Mouse (Mus musculus): ENCODE measurements around the gene Dock2.
"Not testable (repeated sequence)": the region's sequence is repeated elsewhere in the genome, so short reads cannot be mapped to it uniquely, and the experiment has no call there.

Gene Dock2

DNA sequence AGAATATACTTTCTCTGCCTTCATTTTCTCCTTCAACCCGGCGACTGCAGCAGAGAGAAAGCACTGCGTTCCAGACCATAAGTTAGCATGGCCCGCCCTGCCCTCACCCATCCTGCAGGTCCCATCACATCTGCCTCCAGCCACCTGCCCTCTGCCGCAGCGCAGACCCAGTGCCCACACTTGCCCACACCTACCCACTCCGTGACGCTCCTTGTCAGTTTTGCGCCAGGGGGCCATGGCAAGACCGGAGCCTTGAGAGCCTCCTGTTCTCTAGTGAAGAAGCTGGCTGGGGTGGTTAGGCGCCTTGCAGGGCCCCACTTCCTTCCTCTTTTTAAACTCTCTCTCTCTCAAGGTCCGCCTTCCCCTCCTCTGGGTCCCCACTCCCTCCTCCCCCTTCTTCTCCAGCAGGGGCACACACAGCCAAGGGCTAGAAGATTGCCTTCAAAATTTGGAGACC lies at the start of gene Dock2:
Dock2 (minus strand) TSS at position 306 of the 457 bp plus-strand sequence.
- peak; percentile 77 for DNase-seq (ENCODE audit: low read depth, low spot score)

- no peak for DNase-seq (ENCODE audit: low read depth, low spot score)
Observed at GRCm38 (mm10) chr11:34832678-34833077, 49.0 kb upstream of the Dock2 start.

GRCm38 (mm10) chr11:34827803-34828202 lies 44.1 kb upstream of the Dock2 start:
- peak; percentile 17 for DNase-seq (ENCODE audit: low read depth, low spot score)

DNA sequence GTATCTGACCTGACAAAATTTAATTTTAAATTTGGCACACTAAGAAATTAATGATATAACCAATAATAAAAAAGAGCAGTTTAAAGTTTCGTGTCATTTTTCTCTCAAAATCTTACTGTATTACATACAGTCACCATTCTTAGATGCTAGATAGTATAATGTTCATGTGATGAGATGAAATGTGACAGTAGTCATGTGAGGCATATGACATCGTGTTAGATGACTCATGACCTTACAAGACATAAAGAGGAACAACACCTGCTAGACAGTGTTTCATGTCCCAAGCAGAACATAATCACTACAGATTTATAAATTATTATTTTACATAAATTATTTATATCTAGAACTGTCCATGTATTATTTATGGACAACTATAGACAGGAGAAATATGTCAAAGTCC lies 43.2 kb upstream of the Dock2 start:
- DNase-seq (ENCODE audit: low read depth, low spot score) = no peak

DNA sequence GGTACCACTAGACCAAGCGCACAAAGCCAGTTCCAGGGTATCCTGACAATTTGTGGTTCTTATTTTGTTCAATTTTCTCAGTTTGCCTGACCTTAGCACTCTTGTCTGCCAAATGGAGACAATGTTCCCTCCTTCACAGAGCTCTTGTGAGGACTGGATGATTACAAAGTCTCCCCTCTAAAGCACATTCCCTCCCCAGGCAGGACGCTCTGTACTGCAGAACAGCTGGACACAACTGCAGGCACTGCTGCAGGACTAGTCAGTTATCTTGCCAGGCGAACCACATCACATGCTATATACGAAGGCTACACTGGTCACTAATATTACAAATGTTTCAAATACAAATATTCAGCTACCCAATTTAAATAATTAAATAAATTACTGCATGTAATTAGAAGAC lies 41.1 kb upstream of the Dock2 start:
- no peak for DNase-seq (ENCODE audit: low read depth, low spot score)

DNA sequence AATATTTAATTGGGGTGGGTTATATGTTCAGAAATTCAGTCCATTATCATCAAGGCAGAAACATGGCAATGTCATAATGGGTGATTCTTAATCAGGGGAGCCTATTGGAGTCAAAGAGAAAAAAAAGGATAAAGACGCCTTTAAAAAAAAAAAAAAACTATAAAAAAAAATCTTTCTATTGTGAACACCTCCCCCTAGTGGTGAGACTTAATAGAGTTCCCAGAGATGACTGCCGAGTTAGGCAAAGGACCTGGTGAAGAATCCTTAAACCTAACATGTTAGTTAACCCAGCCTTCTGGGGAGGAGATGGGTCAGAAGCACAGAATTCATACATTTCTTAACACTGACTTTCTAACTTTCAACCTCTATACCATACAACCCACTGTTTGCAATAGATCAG lies 31.1 kb upstream of the Dock2 start:
- DNase-seq (ENCODE audit: low read depth, low spot score) = peak; percentile 77

DNA sequence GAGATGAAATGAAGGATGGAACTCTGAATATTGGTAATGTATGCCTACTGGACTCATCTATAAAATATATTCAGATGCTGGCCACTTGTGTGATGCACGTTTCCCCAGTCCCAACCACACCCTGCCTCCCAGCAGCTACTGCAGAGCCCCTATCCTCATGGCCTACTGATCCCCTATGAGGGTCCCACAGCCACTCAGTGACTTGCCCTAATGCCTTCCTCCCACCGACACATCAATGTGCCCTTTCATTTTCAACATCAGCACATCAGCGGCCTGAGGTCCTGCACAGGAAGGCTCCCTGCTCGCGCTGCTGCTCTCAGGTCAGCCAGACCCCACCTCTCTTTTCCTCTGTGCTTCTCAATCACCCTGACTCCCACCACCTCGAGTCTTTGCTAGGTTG lies 30.6 kb upstream of the Dock2 start:
- DNase-seq (ENCODE audit: low read depth, low spot score) = no peak

GRCm38 (mm10) chr11:34805026-34805425 lies 21.3 kb upstream of the Dock2 start:
- DNase-seq (ENCODE audit: low read depth, low spot score) = not testable (repeated sequence)

DNA sequence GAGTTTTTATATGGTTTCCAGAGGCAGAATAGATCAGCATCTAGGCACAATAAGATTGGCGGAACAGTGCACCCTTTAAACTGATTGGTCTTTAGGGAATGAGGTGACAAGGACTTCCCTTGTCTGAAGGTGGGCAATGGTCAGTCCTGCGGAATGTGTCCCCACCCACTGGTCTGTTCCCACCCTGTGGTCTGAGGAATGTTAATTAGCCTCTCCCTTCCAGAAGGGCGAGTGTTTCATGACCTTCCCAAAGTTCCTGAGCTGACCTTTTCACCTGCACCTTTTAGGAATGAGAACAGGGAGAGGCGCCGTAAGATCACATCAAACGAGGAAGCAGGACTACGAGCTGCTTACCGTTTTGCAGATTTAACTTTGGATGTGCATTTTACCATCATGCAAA lies 14.4 kb upstream of the Dock2 start:
- not testable (repeated sequence) for DNase-seq (ENCODE audit: low read depth, low spot score)

DNA sequence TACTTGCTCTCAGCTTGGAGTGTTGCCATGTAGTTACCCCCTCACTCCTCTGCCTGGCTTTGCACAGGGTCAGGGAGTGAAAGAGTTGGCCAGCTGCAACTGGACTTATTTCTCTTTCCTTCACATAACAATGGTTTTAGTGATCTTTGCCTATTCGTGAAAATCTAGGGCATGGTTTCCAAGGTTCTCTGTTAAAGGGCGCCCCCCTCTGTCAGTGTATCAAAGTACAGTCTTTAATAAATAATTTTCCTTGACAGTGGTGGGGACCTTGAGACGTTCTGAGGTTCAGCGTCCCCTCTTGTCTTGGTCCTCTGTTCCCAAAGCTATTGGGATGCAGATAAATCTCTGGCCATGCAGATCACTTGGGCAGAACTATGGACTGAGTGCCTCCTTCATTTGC lies 12.4 kb upstream of the Dock2 start:
- DNase-seq (ENCODE audit: low read depth, low spot score) = peak; percentile 81

DNA sequence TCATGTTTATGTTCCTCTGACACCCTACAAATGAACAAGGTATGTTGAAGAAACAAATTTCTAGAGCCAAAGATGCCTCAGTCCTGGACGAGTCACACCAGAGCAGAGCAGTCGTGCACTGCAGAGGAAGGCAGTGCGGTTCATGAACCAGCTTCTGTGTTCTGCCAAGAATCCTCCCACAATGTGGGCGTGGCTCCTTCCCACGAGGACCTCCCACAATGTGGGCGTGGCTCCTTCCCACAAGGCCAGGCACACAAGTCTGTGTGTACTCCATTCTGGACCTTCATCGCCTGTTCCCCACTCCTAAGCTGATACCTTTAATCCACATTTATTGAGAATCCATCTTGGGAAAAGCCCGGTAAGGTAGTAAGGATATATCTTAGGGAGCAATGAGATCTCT lies 8.2 kb upstream of the Dock2 start:
- DNase-seq (ENCODE audit: low read depth, low spot score) = peak; percentile 37

DNA sequence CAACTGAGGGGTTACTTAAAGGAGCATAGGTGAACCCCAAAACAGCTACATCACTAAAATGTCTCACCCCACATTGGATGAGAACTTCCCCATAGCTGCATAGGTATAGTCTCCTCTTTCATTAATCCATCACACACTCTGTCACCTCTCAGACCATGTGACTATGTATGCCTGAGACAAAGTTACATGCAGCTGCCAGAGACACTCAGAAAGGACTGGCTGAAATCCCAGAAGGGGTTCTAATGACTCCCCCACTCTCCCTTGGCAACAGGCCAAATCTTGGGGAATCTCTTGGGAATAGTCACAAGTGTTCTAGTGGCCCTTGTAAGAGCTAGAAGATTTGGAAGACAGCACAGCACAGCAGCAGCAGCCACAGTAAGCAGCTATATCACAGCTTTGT lies 1.2 kb upstream of the Dock2 start:
- peak; percentile 7 for DNase-seq (ENCODE audit: low read depth, low spot score)

DNA sequence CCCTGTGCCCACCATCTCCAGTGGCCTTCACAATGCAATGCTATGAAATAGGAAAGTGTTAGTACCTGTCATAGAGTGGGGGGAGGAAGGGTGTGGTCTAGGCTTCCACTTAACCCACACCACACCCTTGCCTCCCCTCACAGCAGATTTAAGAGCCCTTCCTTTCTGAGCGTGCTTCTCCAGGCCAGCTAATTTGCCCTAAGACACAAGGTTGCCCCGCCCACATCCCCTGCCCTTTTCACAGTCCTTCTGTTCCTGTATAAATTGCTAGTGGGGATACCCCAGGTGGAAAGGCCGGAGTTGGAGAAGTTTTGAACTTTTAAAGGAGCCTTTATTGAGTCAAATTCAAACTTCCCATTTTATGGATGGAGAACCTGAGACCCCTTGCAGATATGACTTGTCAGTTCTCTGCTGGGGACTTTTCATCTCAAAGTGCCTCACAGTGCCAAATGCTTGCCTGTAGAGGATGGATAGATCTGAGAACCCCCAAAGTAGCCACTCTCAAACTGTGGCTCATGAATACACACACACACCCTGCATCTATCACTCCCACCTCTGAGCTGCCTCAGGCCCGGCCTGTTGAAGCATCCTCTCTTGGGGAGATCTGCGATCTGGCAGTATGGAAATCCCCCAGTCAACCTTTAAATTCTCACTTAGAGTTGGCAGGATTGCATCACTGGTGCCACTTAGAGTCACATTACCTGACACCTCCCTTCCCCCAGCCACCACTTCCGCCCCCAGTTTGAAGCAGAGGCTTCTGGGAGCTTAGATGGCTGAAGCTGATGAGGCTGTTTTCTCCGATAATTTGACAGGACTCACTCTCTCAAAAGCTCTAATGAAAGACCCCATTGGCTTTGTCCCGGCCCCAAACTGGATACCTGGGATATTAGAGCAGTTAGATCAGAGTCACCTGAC lies 919 bp downstream of the Dock2 start:
- DNase-seq (ENCODE audit: low read depth, low spot score) = peak; percentile 95

DNA sequence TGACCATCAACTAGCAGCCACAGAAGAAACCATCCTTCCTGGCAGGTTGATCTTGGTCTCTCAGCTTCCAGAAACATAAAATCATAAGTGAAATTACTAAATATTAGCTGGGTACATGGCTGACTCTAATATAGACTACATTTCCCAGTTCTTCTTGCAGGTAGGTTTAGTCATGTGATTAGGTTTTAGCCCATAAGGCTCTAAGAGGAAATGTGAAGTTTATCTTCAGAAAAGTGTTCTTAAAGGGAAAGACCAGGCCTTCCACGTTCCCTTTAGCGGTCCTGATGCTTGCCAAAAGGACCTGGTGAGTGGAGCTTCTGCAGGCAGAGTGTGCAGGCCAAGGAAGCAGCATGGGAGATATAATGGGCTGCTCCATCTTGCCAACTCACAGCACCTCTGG lies 2.9 kb downstream of the Dock2 start:
- DNase-seq (ENCODE audit: low read depth, low spot score) = peak; percentile 35

GRCm38 (mm10) chr11:34779966-34780365 lies 3.7 kb downstream of the Dock2 start:
- no peak for DNase-seq (ENCODE audit: low read depth, low spot score)

DNA sequence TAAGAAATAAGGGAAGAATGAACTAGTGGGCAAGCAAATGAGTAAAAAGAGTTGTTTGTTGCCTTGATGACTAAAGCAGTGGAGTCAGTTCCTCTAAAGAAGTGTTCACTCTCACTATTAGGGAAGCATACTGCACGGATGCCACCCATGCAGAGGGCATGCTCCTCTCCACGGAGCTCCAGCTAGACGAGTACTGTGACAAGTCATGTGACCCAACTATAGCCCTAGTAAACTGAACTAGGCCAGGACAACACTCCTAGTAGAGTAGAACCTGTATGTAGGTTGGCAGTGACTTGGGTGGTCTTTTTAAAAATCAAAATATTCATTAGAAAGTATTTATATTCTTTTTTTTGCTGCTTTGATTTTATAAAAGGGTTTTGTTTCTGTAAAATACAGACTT lies 5.3 kb downstream of the Dock2 start:
- no peak for DNase-seq (ENCODE audit: low read depth, low spot score)

DNA sequence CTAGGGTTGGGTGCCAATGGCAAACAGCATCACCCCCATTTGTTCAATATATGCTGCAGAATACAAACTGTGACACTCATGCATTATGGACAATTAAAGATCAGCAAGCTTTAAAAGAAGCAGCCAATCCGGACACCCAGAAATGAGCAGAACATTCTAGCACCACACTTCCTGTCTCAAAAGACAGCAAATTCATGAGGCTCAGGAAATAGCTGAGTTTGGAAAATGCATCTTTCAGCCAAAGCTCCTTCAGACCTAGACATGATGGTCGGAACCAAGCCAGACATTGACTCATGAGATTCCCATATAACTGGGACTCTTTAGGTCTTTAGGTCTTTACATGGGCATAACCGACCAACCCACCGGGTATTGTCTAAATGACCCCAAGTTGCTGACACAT lies 6.2 kb downstream of the Dock2 start:
- DNase-seq (ENCODE audit: low read depth, low spot score) = peak; percentile 49

DNA sequence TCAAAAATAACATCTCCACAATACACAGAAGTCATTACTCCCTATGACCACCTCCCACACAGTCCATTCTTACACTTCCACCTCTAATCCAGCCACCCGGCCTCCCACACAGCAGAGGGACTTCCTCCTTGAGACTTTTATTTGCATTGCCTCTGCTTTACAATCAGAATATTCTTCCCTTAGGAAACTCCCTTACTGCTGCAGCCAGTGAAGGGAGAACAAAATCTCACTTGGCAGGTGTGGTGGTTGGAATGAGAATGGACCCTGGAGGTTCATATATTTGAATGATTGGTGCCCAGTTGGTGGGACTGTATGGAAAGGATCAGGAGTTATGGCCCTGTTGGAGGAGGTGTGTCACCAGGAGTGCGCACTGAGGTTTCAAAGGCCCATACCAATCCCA lies 7.6 kb downstream of the Dock2 start:
- no peak for DNase-seq (ENCODE audit: low read depth, low spot score)

GRCm38 (mm10) chr11:34774636-34775035 lies 9.1 kb downstream of the Dock2 start:
- DNase-seq (ENCODE audit: low read depth, low spot score) = peak; percentile 57

DNA sequence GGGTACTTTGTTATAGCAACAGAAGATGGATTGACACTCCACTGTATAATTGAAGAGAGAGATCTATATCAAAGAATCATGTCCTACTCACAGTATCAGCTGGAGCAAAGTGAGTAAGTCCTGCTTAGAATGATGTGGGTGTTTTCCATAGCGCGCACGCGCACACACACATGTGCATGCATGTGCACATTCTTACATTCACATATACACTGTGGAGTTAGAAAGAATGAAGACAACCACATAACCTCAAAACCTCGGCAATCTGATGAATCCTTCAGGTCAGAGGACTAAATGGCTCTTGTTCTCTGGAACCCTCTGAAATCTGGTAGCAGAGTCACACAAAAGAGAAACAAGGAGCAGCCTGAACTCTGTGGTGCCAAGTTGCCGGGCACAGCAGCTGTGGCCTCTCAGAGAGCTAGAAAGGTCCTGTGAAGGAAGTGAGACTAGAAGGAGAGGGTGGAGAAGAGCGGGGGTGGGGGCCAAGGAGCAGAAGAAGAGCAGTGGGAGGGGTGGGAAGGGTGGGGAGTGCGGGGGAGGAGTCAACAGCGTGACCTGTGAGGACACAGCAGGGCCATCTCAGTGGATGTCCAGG lies 10.3 kb downstream of the Dock2 start:
- peak; percentile 50 for DNase-seq (ENCODE audit: low read depth, low spot score)

GRCm38 (mm10) chr11:34771221-34771986 lies 12.3 kb downstream of the Dock2 start:
- peak; percentile 78 for DNase-seq (ENCODE audit: low read depth, low spot score)

DNA sequence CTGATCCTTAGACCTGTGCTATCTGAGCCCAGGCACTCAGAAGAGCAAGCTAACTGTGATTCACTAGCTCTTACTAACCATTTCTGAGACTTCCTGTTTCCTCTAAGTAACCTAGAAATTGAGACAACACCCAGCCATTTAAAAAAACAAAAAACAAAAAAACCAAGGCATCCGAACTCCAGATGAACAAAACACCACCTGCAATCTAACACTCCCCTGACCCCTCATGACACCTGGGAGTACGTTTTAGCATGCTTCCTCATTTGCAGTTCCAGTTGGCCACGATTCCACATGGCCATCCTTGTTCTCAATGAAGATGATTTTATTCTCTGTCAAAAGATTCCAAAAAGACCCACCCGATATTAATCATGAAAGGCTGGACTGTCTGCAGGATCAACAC lies 13.0 kb downstream of the Dock2 start:
- DNase-seq (ENCODE audit: low read depth, low spot score) = peak; percentile 65
